Mouse (Mus musculus) thymus, adult 2 months (tissue): ENCODE data around the gene Lca5. TPM values are rescaled to one million over a fixed set of nuclear protein-coding genes. Genes with fewer than 3 reads are reported as not detected.

Experiments
- DNase-seq: peaks from one replicate; pipeline ENCODE4 v3.0.0; 2021
- H3K27ac ChIP-seq: fragments of 200-500 bp; 2 replicates; pipeline ENCODE4 v1.5.1; 2012; ENCODE audit warnings: low read length, control low read depth; ENCODE audit not compliant: control insufficient read depth, insufficient read depth
- H3K27me3 ChIP-seq: fragments of 200-500 bp; 2 replicates; pipeline ENCODE4 v1.6.1; 2012; ENCODE audit warnings: mild to moderate bottlenecking, low read length, moderate library complexity, mixed read lengths; ENCODE audit not compliant: control insufficient read depth, insufficient read depth
- H3K36me3 ChIP-seq: fragments of 200-500 bp; 2 replicates; pipeline ENCODE4 v1.6.1; 2012; ENCODE audit warnings: mild to moderate bottlenecking, low read length, moderate library complexity; ENCODE audit not compliant: control insufficient read depth, insufficient read depth
- H3K4me1 ChIP-seq: fragments of 200-500 bp; replicated peaks from 2 replicates; pipeline ENCODE4 v1.6.1; 2012; ENCODE audit warnings: low read length; ENCODE audit not compliant: control insufficient read depth, insufficient read depth
- H3K4me3 ChIP-seq: fragments of 200-500 bp; 2 replicates; pipeline ENCODE4 v1.5.1; 2012; ENCODE audit warnings: mild to moderate bottlenecking, low read length, control low read depth, moderate library complexity; ENCODE audit not compliant: control insufficient read depth, insufficient read depth
- CTCF ChIP-seq: fragments of 200-500 bp; IDR thresholded peaks from 2 replicates; pipeline ENCODE4 v1.5.1; 2012; ENCODE audit warnings: mild to moderate bottlenecking, control low read depth, low read length, moderate library complexity, borderline replicate concordance; ENCODE audit not compliant: control insufficient read depth, poor library complexity, insufficient read depth; ENCODE audit errors: extremely low read depth
- POLR2A ChIP-seq: fragments of 200-500 bp; IDR thresholded peaks from 2 replicates; pipeline ENCODE4 v1.6.1; 2012; ENCODE audit warnings: mild to moderate bottlenecking, low read length, control low read depth, moderate library complexity; ENCODE audit not compliant: control insufficient read depth, poor library complexity, insufficient read depth; ENCODE audit errors: extremely low read depth
- WGBS: fragments of 180-500 bp; shearing (Covaris S2); methylation state at CpG from one replicate; pipeline ENCODE4 v1.1.7; 2018; 5-methylcytosine and 5-hydroxymethylcytosine counted together
- polyA plus RNA-seq: library from polyadenylated mRNA; depleted of rRNA; stranded (reverse); fragments of >200 nt; gene quantifications from 2 replicates; pipeline ENCODE4 v1.2.3, GENCODE M21; 2012

The Lca5 gene
- polyA plus RNA-seq, 1 experiment = 2.7 TPM

- H3K36me3 ChIP-seq = no peaks in the 10 kb centered on the region
- TF ChIP-seq CTCF (no peak), POLR2A (no peak)
- no peaks in the 10 kb centered on the region for H3K4me1 ChIP-seq
- H3K4me3 ChIP-seq = no peak overlapping the region
- no peak for DNase-seq
- no peak overlapping the region for H3K27ac ChIP-seq
- WGBS = 97% methylated on average over 4 of the region's 4 CpGs
- no peaks in the 10 kb centered on the region for H3K27me3 ChIP-seq
Observed at GRCm38 (mm10) chr9:83482176-83482949, 41.4 kb upstream of the Lca5 start.

DNA sequence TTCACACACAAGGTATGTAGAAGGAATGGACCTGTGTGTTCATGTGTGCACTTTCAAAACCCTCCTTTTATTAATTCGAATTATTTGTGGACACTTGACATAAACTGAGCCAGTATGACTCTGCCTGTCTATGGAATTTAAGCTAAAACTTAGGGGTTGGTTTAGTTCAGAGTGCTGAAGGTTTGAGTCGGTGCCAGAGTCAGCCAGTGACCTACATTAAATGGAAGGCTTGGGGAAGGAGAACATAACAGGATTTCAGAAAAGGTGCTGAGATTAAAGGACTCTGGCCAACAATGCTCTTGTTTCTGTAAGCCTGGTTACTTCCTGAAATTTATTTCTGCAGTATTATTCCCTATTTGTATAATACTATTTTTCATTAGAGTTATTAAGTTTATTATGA, 28.9 kb upstream of the Lca5 start:
- no peaks in the 10 kb centered on the region for H3K36me3 ChIP-seq
- WGBS = 83% methylated on average over 2 of the region's 2 CpGs
- H3K27me3 ChIP-seq = no peaks in the 10 kb centered on the region
- no peak overlapping the region for H3K27ac ChIP-seq
- H3K4me1 ChIP-seq = no peaks in the 10 kb centered on the region
- TF ChIP-seq POLR2A (no peak), CTCF (no peak)
- H3K4me3 ChIP-seq = no peak overlapping the region
- DNase-seq = no peak

DNA sequence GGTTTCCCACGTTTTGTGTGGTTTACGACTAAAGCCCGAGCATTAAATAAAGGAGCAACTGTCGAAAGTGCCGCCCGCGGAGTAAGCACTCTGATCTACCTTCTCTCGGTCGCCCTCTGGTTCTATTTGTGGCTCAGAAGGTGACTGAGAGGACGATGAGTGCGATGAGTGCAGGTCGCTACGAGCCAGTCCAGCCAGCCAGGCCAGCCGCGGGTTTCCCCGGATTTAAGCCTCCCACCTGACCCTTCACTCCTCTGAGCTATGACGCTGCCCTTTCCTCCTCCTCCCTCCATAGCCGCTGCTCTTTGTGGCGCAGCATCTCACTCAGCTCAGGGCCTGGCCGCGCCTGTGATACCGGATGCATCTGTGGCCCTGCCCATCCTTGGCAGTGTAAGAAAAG, 6.8 kb upstream of the Lca5 start:
- Histone ChIP-seq H3K27ac (no peak overlapping the region), H3K36me3 (no peaks in the 10 kb centered on the region), H3K4me3 (peak overlapping the region; percentile 43), H3K4me1 (no peaks in the 10 kb centered on the region), H3K27me3 (no peaks in the 10 kb centered on the region; the same call in 1 of the 2 replicates)
- 0 out of 2 replicates have a peak, but pooled peaks have one; percentile 18 for TF ChIP-seq POLR2A
- no peak for TF ChIP-seq CTCF
- 1% methylated on average over 22 of the region's 22 CpGs for WGBS
- peak; percentile 37 for DNase-seq

DNA sequence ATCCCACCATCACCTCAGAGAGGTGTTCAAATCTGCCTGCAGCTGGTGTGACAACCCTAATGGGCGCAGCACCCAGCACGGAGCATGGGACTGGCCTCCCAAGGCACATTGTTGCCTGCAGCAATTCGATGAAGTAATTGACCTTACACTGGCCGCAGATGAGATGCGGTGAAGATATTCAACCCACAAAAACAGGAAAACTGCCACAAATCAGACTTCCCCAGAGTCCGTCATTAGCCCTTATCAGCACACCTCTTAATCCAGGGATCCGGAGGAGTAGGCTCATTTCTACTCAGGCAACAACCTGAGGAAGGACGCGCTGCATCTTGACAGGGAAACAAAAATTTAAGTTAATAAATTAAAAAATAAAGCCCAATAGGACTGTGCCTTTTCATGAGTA, 6.2 kb upstream of the Lca5 start:
- Histone ChIP-seq H3K27me3 (no peaks in the 10 kb centered on the region; the same call in 1 of the 2 replicates), H3K4me3 (no peak overlapping the region), H3K36me3 (no peaks in the 10 kb centered on the region), H3K27ac (no peak overlapping the region), H3K4me1 (no peaks in the 10 kb centered on the region)
- 51% methylated on average over 9 of the region's 9 CpGs for WGBS
- DNase-seq = no peak
- no peak for TF ChIP-seq CTCF
- no peak for TF ChIP-seq POLR2A

DNA sequence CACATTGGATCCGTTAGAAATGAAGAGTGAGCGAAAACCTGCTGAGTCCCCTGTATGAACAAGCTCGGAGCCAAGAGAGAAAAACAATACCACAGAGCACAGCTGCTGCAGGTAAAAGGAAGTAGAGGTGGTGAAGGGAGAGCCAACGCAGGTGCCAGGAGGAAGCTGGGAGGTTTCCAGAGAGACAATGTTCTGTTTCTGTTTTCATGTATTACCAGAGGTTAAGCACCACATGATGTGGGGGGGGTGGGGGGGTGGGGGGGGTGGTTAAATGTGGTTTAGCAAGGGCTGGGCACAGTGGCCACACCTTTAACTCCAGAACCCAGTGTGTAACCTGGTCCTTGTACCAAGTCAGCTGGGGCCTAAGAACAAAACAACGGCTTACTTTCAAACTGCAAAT, 3.3 kb downstream of the Lca5 start:
- WGBS = 7% methylated on average over 5 of the region's 5 CpGs
- H3K4me1 ChIP-seq = peaks cover 7% of the 10 kb centered on the region
- peak; percentile 39 for DNase-seq
- no peak overlapping the region for H3K4me3 ChIP-seq
- peak overlapping the region; percentile 82 for H3K27ac ChIP-seq
- no peak for TF ChIP-seq POLR2A
- no peak for TF ChIP-seq CTCF
- H3K36me3 ChIP-seq = no peaks in the 10 kb centered on the region
- H3K27me3 ChIP-seq = no peaks in the 10 kb centered on the region

- WGBS = 95% methylated on average over 4 of the region's 4 CpGs
- H3K27ac ChIP-seq = no peak overlapping the region
- DNase-seq = no peak
- no peaks in the 10 kb centered on the region for H3K27me3 ChIP-seq
- no peak overlapping the region for H3K4me3 ChIP-seq
- H3K36me3 ChIP-seq = no peaks in the 10 kb centered on the region
- peaks cover 7% of the 10 kb centered on the region for H3K4me1 ChIP-seq
- TF ChIP-seq POLR2A (no peak), CTCF (no peak)
Observed at GRCm38 (mm10) chr9:83434489-83434888, 6.4 kb downstream of the Lca5 start.
